Mouse (Mus musculus): ENCODE measurements at regions not wholly inside any gene's neighbourhood (a gene's known extent, or its start where the extent isn't known, plus 50 kb on each side); places are given as distances from the start of the nearest gene placed in this dataset.
A peak's percentile ranks its signal among the peaks of the same experiment; 100 is the strongest.

DNA sequence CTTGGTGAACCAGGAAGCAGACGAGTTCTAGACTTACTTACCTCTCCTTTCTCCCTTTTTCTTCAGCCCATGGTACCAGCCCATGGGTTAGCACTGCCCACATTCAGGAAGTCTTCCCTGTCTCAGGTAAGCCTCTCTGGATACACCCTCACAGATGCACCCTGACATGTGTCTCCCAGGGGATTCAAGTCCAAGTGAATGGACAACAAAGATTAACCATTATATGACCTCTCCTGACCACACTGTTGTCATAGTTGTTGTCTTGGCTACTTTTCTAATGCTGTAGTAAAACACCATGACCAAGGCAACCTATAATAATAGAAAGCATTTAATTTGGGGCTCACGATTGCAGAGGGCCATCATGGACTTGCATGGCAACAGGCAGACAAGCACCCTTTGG, 98.8 kb upstream of the Vash1 start:
- DNase-seq = no peak

DNA sequence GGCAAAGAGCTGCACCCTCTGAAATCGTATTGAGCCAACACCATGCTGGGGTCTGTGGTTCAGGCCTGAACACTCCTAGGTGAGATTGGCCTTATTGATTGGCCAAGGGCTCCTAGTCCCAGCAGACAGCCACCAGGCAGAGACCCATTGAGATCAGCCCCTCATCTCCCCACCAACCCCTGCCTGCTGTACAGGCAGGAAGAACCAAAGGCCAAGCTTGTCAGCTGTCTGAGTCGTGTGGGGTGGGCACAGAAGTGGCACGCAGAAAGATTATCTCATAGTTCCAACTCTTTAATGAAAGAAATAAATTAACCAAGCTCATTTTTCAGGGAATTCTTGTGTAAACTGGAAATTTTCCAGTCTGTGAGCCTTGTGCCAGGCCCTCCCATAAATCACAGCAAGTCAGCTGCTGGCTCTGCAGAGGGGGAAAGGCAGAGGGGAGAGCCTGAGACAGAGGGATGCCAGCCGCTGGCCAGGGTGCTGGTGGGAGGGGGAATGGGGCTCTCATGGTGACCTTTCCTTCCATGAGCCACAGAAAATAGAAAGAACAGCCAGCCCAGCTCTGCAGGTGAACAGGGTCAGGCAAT, 98.3 kb upstream of the Vash1 start:
- DNase-seq = peak; percentile 8

DNA sequence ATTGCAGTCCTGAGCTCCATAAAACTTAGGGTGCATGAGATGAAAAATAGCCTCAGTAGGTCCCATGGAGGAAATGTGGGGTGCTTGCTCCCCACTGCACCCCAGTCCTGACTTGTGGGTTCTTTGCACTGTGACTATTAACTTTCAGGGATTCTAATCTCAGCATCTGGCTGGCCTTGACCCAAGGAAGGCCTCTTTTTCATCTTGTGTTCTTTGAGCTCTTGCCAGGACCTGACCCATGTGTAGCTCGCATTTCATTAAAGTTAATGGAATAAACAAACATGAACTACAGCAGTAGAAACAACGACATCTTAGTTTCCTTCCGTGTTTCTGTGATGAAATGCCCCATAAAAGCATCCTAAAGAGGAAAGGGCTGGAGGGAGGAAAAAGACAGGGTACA, 96.4 kb upstream of the Vash1 start:
- DNase-seq = no peak

DNA sequence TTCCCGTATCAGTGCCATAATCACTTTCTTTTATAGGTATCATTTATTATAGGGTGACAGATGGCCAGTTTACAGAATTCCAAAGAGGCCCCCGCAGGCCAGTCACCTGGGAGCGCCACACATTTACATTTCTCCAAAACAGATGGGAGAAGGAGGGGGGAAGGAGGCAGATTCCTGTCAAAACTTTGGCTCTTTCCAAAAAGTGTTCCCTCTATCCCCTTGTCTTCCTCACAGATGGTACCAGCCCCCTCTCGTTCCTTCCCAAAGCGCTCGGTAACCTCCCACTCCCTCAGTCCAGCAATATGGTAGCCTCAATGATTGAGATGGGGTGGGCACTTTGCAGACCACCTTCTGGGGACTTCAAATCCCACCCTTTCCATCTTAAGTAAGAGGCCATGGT, 90.5 kb upstream of the Vash1 start:
- DNase-seq = no peak

DNA sequence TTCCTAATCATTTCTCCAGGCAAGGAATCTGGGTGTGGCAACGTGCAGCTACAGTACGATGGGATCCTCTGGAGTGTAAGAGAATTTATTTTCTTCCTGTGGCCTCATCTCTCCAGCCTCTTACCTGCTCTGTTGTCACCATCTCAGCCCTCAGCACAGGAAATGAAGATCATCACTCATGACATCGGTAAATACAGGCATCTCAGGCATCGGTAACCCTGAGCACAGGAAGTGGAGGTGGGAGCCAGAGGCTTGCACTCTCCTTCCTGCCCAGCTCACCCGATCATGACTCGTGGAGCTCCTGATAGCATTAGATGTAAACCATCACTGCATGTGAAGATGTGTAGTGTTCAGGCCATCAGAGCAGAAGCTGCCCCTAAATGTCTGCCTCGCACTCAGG, 86.0 kb upstream of the Vash1 start:
- no peak for DNase-seq

DNA sequence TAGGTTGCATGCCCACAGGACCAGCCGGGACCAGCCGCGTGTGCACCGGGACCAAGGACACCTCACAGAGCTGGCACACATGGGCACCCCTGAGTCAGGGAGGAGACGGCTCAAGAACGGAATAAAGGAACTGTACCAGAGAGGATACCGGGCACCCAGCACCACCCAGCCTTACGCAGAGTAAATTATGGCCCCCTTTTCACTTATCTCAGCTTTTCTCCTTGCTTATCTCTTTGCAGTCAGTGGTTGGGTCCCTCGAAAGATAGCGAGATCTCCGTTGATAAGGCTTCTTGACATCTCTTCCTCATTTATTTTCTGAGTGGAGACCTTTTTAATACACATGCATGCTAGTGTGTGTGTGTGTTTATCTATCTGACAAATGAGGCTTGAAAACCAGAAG, 83.9 kb upstream of the Vash1 start:
- DNase-seq = no peak

DNA sequence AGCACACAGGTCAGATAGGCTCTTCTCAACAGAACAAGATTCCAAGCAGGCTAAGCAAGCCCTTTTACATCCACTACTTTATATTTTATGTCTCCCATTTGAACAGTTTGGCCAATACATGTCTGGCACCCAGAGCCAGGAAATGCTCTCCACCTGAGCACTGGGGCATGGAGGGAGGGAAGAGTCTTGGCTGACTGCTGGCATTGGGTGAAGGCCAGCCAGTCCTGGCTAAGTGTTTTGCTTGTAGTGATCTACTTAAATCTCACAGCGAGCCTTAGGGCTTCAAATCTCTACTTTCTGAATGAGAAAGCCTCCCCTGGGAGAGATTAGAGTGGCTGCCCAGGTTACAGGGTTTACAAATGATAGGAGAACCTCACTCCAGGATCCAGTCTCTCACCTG, 78.5 kb upstream of the Vash1 start:
- no peak for DNase-seq

DNA sequence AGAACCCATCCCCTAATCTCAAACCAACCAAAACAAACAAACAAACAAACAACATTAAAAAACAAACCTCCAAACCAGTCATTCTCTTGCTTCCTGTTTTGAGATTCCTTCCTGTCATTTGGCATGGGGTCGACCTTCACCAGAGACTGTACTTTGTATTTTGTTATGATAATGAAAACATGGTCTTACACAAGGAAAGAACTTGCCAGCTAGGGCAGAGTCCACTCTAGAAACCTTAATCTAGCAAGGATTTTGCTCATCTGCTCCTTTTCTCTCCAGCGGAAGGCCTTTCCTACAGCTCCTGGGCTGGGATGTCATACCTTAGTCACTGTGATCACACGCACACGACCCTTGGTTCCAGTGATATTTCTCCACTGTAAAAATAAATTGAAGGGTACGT, 75.0 kb upstream of the Vash1 start:
- DNase-seq = no peak

DNA sequence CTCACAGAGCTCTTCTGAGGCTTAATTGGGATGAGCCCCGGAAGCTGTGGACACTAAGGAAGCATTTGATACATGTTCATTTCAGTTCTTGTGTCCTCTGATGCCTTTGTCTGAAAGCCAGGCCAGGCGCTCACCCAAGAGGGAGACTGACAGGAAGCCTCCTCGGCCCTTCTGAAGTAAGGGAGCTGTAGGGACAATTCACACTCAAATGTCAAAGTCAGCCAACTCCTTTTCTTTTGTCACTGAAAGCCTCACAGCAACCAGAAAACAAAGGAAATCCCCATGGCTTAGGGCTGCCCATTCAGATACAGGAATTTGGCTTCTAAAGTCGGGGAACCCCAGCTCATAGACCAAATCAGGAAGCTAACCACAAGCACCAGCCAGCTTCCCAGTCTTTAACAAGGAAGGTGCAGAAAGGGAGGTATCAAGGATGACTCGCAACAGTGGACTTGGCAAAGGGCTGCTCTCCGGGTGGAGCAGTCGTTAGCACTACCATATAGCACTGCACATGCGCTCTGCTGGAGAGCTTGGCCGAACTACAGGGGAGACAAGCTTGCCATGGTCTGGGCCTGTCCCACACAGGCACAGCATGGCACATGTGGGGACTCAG, 66.0 kb upstream of the Vash1 start:
- no peak for DNase-seq

DNA sequence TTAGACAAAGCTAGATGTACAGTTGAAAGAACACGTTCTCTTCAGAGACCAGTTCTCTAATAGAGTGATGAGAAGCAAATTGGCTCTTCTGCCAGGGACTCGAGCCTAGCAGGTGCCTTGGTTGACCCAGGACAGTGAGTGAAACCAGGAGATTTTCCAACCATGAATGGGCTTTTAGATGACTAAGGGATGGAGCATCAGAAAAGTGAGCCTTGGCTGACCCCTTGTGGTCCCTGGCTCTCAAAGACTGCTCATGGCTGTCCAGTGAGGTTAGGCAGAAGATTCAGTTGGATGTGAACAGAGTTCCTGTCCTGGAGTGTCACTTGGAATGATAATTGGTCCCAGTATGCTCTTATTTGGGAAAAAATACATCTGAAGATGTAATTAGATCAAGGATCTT, 64.3 kb upstream of the Vash1 start:
- peak; percentile 64 for DNase-seq

DNA sequence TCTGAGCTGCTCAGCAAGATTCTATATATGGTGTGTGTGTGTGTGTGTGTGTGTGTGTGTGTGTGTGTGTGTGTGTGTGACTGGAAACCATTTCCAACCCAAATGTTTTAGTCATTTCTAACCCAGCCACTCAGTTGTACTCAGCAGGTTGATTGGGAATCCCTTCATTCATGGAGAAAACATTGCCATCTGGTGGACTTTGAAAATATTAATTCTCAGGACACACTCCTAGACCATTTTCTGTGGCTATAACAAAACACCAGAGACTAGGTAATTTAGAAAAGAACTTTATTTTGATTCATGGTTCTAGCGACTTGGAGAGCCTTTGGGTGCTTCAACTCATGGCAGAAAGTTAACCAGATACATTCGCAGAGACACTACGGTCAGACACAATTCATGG, 62.2 kb upstream of the Vash1 start:
- no peak for DNase-seq

DNA sequence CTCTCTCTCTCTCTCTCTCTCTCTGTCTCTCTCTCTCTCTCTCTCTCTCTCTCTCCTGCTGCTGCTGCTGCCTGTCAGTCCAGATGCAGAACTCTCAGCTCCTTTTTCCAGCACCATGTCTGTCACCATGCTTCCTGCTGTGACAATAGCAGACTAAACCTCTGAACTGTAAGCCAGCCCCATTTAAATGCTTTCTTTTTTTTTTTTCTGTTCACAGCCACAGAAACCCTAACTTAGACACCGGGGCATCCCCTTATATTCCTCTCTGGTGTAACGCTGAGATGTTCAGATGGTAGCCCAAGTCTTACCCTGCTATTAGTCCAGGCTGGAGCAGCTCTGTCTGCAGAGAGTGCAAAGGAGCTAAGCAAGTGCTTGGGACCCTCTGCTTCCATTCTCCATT, 54.3 kb upstream of the Vash1 start:
- DNase-seq = no peak

DNA sequence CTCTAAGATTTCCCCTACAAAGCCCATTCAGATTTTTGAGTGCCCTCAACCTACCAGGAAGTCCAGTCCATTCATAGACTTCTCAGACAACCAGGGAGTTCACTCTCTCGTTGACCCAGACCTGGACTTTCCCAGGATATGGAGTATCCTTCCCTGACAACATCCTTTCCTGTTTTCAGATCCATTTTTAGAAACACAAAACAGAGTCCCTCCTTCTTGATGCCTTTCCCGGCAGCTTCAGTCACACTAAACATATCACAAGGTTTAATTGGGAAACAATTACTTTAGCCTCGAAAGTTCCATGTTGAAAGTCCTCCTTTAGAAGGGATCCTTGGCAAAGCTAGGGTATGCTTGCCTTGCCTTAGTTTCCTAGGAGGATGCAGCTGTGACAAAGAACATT, 51.8 kb upstream of the Vash1 start:
- no peak for DNase-seq

DNA sequence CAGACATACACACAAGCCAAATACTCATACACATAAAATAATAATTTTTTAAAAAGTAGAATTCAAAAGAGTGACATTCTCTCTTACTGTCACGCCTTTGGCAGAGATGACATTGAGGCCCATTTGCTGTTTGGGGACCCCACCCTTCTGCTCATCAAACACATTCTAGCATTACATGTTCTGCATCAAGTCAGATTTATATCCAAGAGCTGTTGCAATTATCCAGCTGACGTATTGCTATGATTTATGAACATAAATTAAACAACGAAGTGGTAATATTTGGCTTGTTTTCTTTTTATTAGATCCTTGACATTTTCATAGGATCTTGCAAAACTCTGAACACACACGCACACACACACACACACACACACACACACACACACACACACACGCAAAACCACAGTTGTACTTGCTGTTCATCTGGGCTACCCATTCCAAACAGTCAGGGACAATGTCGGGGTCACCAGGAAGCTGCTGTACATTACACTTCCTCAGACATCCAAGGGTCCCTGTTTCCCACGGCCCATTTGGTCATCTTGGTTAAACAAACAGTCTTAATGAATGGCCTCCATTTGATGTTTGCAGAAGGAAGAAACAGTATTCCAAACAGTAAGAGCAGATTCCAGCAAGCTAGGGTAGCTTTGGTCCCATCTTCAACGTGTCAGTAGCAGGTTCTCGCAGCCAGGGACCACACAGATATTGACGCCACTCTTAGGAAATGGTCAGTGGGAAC, 50.3 kb upstream of the Vash1 start:
- no peak for DNase-seq

All from embryo, embryonic 11 days (tissue).